In the genomic region with DNA sequence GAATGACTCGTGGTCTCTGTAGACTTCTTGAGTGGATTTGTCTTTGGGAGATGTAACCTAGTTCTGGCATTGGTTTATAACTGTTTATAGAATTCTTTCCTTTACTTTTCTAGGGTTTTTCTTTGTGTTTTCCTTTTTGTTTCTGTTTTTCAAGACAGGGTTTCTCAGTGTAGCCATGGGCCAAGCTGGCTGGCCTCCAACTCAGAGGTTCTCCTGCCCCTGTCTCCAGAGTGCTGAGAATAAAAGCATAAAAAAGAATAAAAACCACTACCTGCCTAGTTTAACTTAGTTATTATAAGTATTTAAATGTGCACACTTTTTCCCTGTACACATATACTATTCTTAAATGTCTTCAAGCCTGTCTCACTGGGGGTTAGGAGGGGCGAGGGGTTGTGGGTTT, we compare ENCODE assay signal across 8 mouse cellular contexts. TPM values are rescaled to one million over a fixed set of nuclear protein-coding genes. Genes with fewer than 3 reads are reported as not detected.
A peak's percentile ranks its signal among the peaks of the same experiment; 100 is the strongest.
DNase-seq lines count a peak whose midpoint lies in the region; ATAC-seq and TF ChIP-seq lines count a peak whose summit lies in the region.

No protein-coding gene starts in this region.

- no peaks in the 10 kb centered on the region for H3K27me3 ChIP-seq in lung, embryonic 14.5 days (ENCODE audit: insufficient read depth, low read length)
- H3K27me3 ChIP-seq in forebrain, embryonic 11.5 days (ENCODE audit: control insufficient read depth, insufficient read depth, low read length): no peaks in the 10 kb centered on the region
- H3K27me3 ChIP-seq in intestine, embryonic 15.5 days (replicated peaks): no peaks in the 10 kb centered on the region
- no peaks in the 10 kb centered on the region for H3K27me3 ChIP-seq in myocyte (ENCODE audit: control insufficient read depth, insufficient read depth, insufficient read length)
- H3K27me3 ChIP-seq in thymus, adult 2 months (ENCODE audit: control insufficient read depth, insufficient read depth, low read length): no peaks in the 10 kb centered on the region

- no peak overlapping the region for H3K27ac ChIP-seq in lung, embryonic 14.5 days (ENCODE audit: low read depth)
- no peak overlapping the region for H3K27ac ChIP-seq in forebrain, embryonic 11.5 days (ENCODE audit: low read depth, low read length)
- no peak overlapping the region for H3K27ac ChIP-seq in intestine, embryonic 15.5 days
- no peak overlapping the region for H3K27ac ChIP-seq in thymus, adult 2 months (ENCODE audit: control insufficient read depth, insufficient read depth, low read length)

- no peak overlapping the region for H3ac ChIP-seq in myocyte (ENCODE audit: control insufficient read depth, insufficient read length)

- H3K4me1 ChIP-seq in lung, embryonic 14.5 days (ENCODE audit: insufficient read depth): peaks cover 9% of the 10 kb centered on the region
- peaks cover 5% of the 10 kb centered on the region for H3K4me1 ChIP-seq in forebrain, embryonic 11.5 days (replicated peaks; ENCODE audit: control insufficient read depth, insufficient read depth, low read length)
- peaks cover 15% of the 10 kb centered on the region for H3K4me1 ChIP-seq in intestine, embryonic 15.5 days (replicated peaks)
- H3K4me1 ChIP-seq in thymus, adult 2 months (replicated peaks; ENCODE audit: control insufficient read depth, insufficient read depth, low read length): peaks cover 9% of the 10 kb centered on the region; the same call in 1 of the 2 replicates

- H3K79me2 ChIP-seq in myocyte (ENCODE audit: control insufficient read depth, insufficient read depth): peaks cover 40% of the 10 kb centered on the region

- no peak for ATAC-seq in lung, embryonic 14.5 days (ENCODE audit: insufficient read depth)
- no peak for ATAC-seq in forebrain, embryonic 11.5 days (replicated peaks; ENCODE audit: low FRiP score)
- no peak for ATAC-seq in intestine, embryonic 15.5 days
- no peak for ATAC-seq in activated CD4-positive, CD25-positive, alpha-beta regulatory T cell, adult 4 months

- H3K9me3 ChIP-seq in lung, embryonic 14.5 days (ENCODE audit: low read depth, low read length): no peaks in the 10 kb centered on the region
- no peaks in the 10 kb centered on the region for H3K9me3 ChIP-seq in forebrain, embryonic 11.5 days (ENCODE audit: control insufficient read depth, low read length)
- H3K9me3 ChIP-seq in intestine, embryonic 15.5 days: no peaks in the 10 kb centered on the region

- H3K9ac ChIP-seq in lung, embryonic 14.5 days: peak overlapping the region; percentile 90; the same call in 1 of the 2 replicates
- no peak overlapping the region for H3K9ac ChIP-seq in forebrain, embryonic 11.5 days (ENCODE audit: low read length)
- no peak overlapping the region for H3K9ac ChIP-seq in intestine, embryonic 15.5 days

- peak overlapping the region; percentile 80; the same call in 1 of the 2 replicates for H3K4me3 ChIP-seq in lung, embryonic 14.5 days (ENCODE audit: low read depth, low read length)
- no peak overlapping the region; the same call in 1 of the 2 replicates for H3K4me3 ChIP-seq in forebrain, embryonic 11.5 days (ENCODE audit: low read depth, low read length)
- H3K4me3 ChIP-seq in intestine, embryonic 15.5 days (replicated peaks): 0 out of 2 replicates have a peak overlapping the region, but pooled peaks have one; percentile 74
- H3K4me3 ChIP-seq in myocyte: peak overlapping the region; percentile 86
- no peak overlapping the region for H3K4me3 ChIP-seq in thymus, adult 2 months (ENCODE audit: control insufficient read depth, insufficient read depth, low read length)

- peaks cover 50% of the 10 kb centered on the region for H3K36me3 ChIP-seq in lung, embryonic 14.5 days (ENCODE audit: insufficient read depth)
- H3K36me3 ChIP-seq in forebrain, embryonic 11.5 days (ENCODE audit: control insufficient read depth, insufficient read depth, low read length): peaks cover 5% of the 10 kb centered on the region; the same call in 1 of the 2 replicates
- H3K36me3 ChIP-seq in intestine, embryonic 15.5 days: peaks cover 32% of the 10 kb centered on the region
- H3K36me3 ChIP-seq in myocyte (ENCODE audit: control insufficient read depth, insufficient read depth): peaks cover 37% of the 10 kb centered on the region
- H3K36me3 ChIP-seq in thymus, adult 2 months (ENCODE audit: control insufficient read depth, insufficient read depth, low read length): peaks cover 30% of the 10 kb centered on the region

- WGBS in lung, embryonic 14.5 days: 85% methylated on average over 2 of the region's 2 CpGs
- 89% methylated on average over 2 of the region's 2 CpGs for WGBS in forebrain, embryonic 11.5 days
- WGBS in intestine, embryonic 15.5 days: 86% methylated on average over 2 of the region's 2 CpGs
- 95% methylated on average over 2 of the region's 2 CpGs for WGBS in thymus, adult 2 months

- TF ChIP-seq POLR2A in myocyte (IDR thresholded peaks at IDR 0.05; ENCODE audit: insufficient read length, low read depth): no peak
- no peak for TF ChIP-seq POLR2A in thymus, adult 2 months (IDR thresholded peaks at IDR 0.05; ENCODE audit: control insufficient read depth, extremely low read depth, insufficient read depth, low read length, poor library complexity)

- TF ChIP-seq CTCF in lung, embryonic 14.5 days (IDR thresholded peaks at IDR 0.05; ENCODE audit: low read depth): no peak
- no peak for TF ChIP-seq CTCF in thymus, adult 2 months (IDR thresholded peaks at IDR 0.05; ENCODE audit: borderline replicate concordance, control insufficient read depth, extremely low read depth, insufficient read depth, low read length, poor library complexity)

- DNase-seq in lung, embryonic 14.5 days: no peak
- DNase-seq in lung, postnatal 36 days: no peak
- no peak for DNase-seq in forebrain, embryonic 11.5 days (ENCODE audit: low spot score)
- no peak for DNase-seq in urinary bladder, adult 2 months (ENCODE audit: low spot score)
- DNase-seq in thymus, adult 2 months: no peak

- peak overlapping the region; percentile 85 for H3K4me2 ChIP-seq in lung, embryonic 14.5 days
- peak overlapping the region; percentile 74 for H3K4me2 ChIP-seq in forebrain, embryonic 11.5 days (ENCODE audit: low read depth, low read length, severe bottlenecking)
- H3K4me2 ChIP-seq in intestine, embryonic 15.5 days (replicated peaks): peak overlapping the region; percentile 73; the same call in 1 of the 2 replicates
- H3K4me2 ChIP-seq in myocyte (ENCODE audit: low read depth): peak overlapping the region; percentile 81

TF ChIP-seq in myocyte, 11 proteins besides CTCF, POLR2A, EP300 and RAD21 (continues in another document):
- TF ChIP-seq REST (IDR thresholded peaks at IDR 0.05; ENCODE audit: insufficient read depth, insufficient read length) (no peak), TCF12 (IDR thresholded peaks at IDR 0.05; ENCODE audit: insufficient read depth, poor library complexity, severe bottlenecking) (no peak)

RNA-seq across cellular contexts. Expression of a gene that starts 1.7 kb away (rescaled TPM):
- 29.3 and 32.9 TPM in 2 replicates for polyA plus RNA-seq in lung, embryonic 14.5 days (2014; fragmentation: Nextera tagmentation; extraction: Ambion mirVana)
- 34.9 and 35.7 TPM in 2 replicates for polyA plus RNA-seq in forebrain, embryonic 11.5 days (2014; fragmentation: Nextera tagmentation; extraction: Ambion mirVana)
- 17.3 and 18.7 TPM in 2 replicates for polyA plus RNA-seq in intestine, embryonic 15.5 days (2015; fragmentation: Nextera tagmentation; extraction: Ambion mirVana)
- polyA plus RNA-seq in myocyte (2012; fragmentation: generic; extraction: Trizol): 6.0 TPM
- polyA plus RNA-seq in activated CD4-positive, CD25-positive, alpha-beta regulatory T cell, adult 4 months (2017; shearing (Covaris generic)): 10 to 100 TPM; 16.4 to 17.5 TPM
- 11.7 and 11.8 TPM in 2 replicates for polyA plus RNA-seq in urinary bladder, adult 2 months (2012; rRNA removed)
- polyA plus RNA-seq in thymus, adult 2 months (2012; rRNA removed): 21.1 and 23.9 TPM in 2 replicates

RNA-seq across cellular contexts. Expression of a gene that starts 1.9 kb away (rescaled TPM):
- polyA plus RNA-seq in lung, embryonic 14.5 days (2014; fragmentation: Nextera tagmentation; extraction: Ambion mirVana): 175 and 180 TPM in 2 replicates
- polyA plus RNA-seq in forebrain, embryonic 11.5 days (2014; fragmentation: Nextera tagmentation; extraction: Ambion mirVana): 185 and 190 TPM in 2 replicates
- polyA plus RNA-seq in intestine, embryonic 15.5 days (2015; fragmentation: Nextera tagmentation; extraction: Ambion mirVana): 138 and 147 TPM in 2 replicates
- polyA plus RNA-seq in myocyte (2012; fragmentation: generic; extraction: Trizol): 49.2 TPM
- 10 to 100 TPM; 66.2 to 78.3 TPM for polyA plus RNA-seq in activated CD4-positive, CD25-positive, alpha-beta regulatory T cell, adult 4 months (2017; shearing (Covaris generic))
- polyA plus RNA-seq in urinary bladder, adult 2 months (2012; rRNA removed): 72.6 and 74.0 TPM in 2 replicates
- polyA plus RNA-seq in thymus, adult 2 months (2012; rRNA removed): 51.0 and 54.3 TPM in 2 replicates

RNA-seq across cellular contexts. Expression of a gene that starts 24.7 kb away (rescaled TPM):
- polyA plus RNA-seq in lung, embryonic 14.5 days (2014; fragmentation: Nextera tagmentation; extraction: Ambion mirVana): not detected in 2 replicates
- polyA plus RNA-seq in forebrain, embryonic 11.5 days (2014; fragmentation: Nextera tagmentation; extraction: Ambion mirVana): not detected in 2 replicates
- not detected in 2 replicates for polyA plus RNA-seq in intestine, embryonic 15.5 days (2015; fragmentation: Nextera tagmentation; extraction: Ambion mirVana)
- not detected for polyA plus RNA-seq in myocyte (2012; fragmentation: generic; extraction: Trizol)
- under 1 TPM in 1 of 2 experiments, not detected in 1; 0.44 TPM for polyA plus RNA-seq in activated CD4-positive, CD25-positive, alpha-beta regulatory T cell, adult 4 months (2017; shearing (Covaris generic))
- polyA plus RNA-seq in urinary bladder, adult 2 months (2012; rRNA removed): 0.08 and 0.19 TPM in 2 replicates
- polyA plus RNA-seq in thymus, adult 2 months (2012; rRNA removed): 23.7 and 25.8 TPM in 2 replicates

RNA-seq across cellular contexts. Expression of a gene that starts 49.8 kb away (rescaled TPM):
- 44.4 and 50.8 TPM in 2 replicates for polyA plus RNA-seq in lung, embryonic 14.5 days (2014; fragmentation: Nextera tagmentation; extraction: Ambion mirVana)
- polyA plus RNA-seq in forebrain, embryonic 11.5 days (2014; fragmentation: Nextera tagmentation; extraction: Ambion mirVana): 49.9 and 51.7 TPM in 2 replicates
- 96.6 and 102 TPM in 2 replicates for polyA plus RNA-seq in intestine, embryonic 15.5 days (2015; fragmentation: Nextera tagmentation; extraction: Ambion mirVana)
- 22.5 TPM for polyA plus RNA-seq in myocyte (2012; fragmentation: generic; extraction: Trizol)
- 10 to 100 TPM in 1 of 2 experiments, 1 to 10 TPM in 1; 9.7 to 11.0 TPM for polyA plus RNA-seq in activated CD4-positive, CD25-positive, alpha-beta regulatory T cell, adult 4 months (2017; shearing (Covaris generic))
- polyA plus RNA-seq in urinary bladder, adult 2 months (2012; rRNA removed): 15.5 and 18.1 TPM in 2 replicates
- 10.5 TPM in 2 replicates for polyA plus RNA-seq in thymus, adult 2 months (2012; rRNA removed)

RNA-seq across cellular contexts. Expression of a gene that starts 50.0 kb away (rescaled TPM):
- 24.6 and 26.6 TPM in 2 replicates for polyA plus RNA-seq in lung, embryonic 14.5 days (2014; fragmentation: Nextera tagmentation; extraction: Ambion mirVana)
- polyA plus RNA-seq in forebrain, embryonic 11.5 days (2014; fragmentation: Nextera tagmentation; extraction: Ambion mirVana): 18.5 and 23.4 TPM in 2 replicates
- polyA plus RNA-seq in intestine, embryonic 15.5 days (2015; fragmentation: Nextera tagmentation; extraction: Ambion mirVana): 23.7 and 24.7 TPM in 2 replicates
- 18.4 TPM for polyA plus RNA-seq in myocyte (2012; fragmentation: generic; extraction: Trizol)
- 10 to 100 TPM; 36.9 to 38.3 TPM for polyA plus RNA-seq in activated CD4-positive, CD25-positive, alpha-beta regulatory T cell, adult 4 months (2017; shearing (Covaris generic))
- 25.5 and 25.9 TPM in 2 replicates for polyA plus RNA-seq in urinary bladder, adult 2 months (2012; rRNA removed)
- polyA plus RNA-seq in thymus, adult 2 months (2012; rRNA removed): 59.3 and 59.5 TPM in 2 replicates

Comparison
In these comparisons a context has a peak if more than half of its experiments do, and no peak if none do; other contexts are left out.
1. H3K4me3 ChIP-seq: peak in lung, embryonic 14.5 days (single experiment), intestine, embryonic 15.5 days (single experiment) and myocyte (single experiment); none in forebrain, embryonic 11.5 days (single experiment) and thymus, adult 2 months (single experiment).
2. RNA of a gene that starts 24.7 kb away (polyA plus RNA-seq): 23.7 to 25.8 TPM in thymus, adult 2 months; 0.44 TPM in activated CD4-positive, CD25-positive, alpha-beta regulatory T cell, adult 4 months, 0.08 to 0.19 TPM in urinary bladder, adult 2 months, not detected in forebrain, embryonic 11.5 days, not detected in lung, embryonic 14.5 days, not detected in myocyte (single experiment) and not detected in intestine, embryonic 15.5 days; every median in the first group is over 10 times any median in the second.
3. Peak in every context shown above with its lines, with median percentiles within 50 percentile points of each other: H3K4me2 ChIP-seq.